Mouse (Mus musculus) sigmoid colon, adult 10 weeks (tissue): Measurements from ENCODE around the gene Irx5. TPM values are rescaled to one million over a fixed set of nuclear protein-coding genes. Genes with fewer than 3 reads are reported as not detected.

Experiments
- polyA plus RNA-seq: library from polyadenylated mRNA; stranded (reverse); fragments of 350-450 nt; fragmentation: Illumina TruSeq; extraction: RNeasy Lipid Tissue Mini Kit (QIAGEN cat#74804); gene quantifications from one replicate; pipeline ENCODE4 v1.2.3, GENCODE M21; 2014; ENCODE audit warnings: low read depth, low replicate concordance

The Irx5 gene
- polyA plus RNA-seq = not detected

GRCm38 (mm10) chr8:92357398-92357981 lies at the start of gene Irx5:
Gene Irx5 (plus strand): TSS chr8:92357625.

